Mouse (Mus musculus) MEL (cell line): ENCODE measurements around the gene Shq1. TPM values are rescaled to one million over a fixed set of nuclear protein-coding genes. Genes with fewer than 3 reads are reported as not detected.

Experiments
- DNase-seq: peaks from one replicate; pipeline ENCODE4 v3.0.0; 2011; ENCODE audit warnings: low read depth, low spot score
- H3K27ac ChIP-seq: 2 replicates; pipeline ENCODE4 v1.5.1; 2012; ENCODE audit warnings: low read depth, mild to moderate bottlenecking, control low read depth, low read length, moderate library complexity; ENCODE audit not compliant: control insufficient read depth
- H3K27me3 ChIP-seq, 2 experiments: fragments of 150-350 bp in 1 of 2; sonication (generic) in 1 of 2; 2 replicates each; pipeline ENCODE4 v1.6.1; 2012; ENCODE audit warnings: low read length in 2 of 2, mild to moderate bottlenecking in 2 of 2, improper control_type of control experiment in 1 of 2, moderate library complexity in 1 of 2; ENCODE audit not compliant: insufficient read depth in 2 of 2, control insufficient read depth in 1 of 2
- H3K36me3 ChIP-seq, 2 experiments: 2 replicates each; pipeline ENCODE4 v1.6.1; 2012 to 2014; ENCODE audit warnings: low read length in 2 of 2, improper control_type of control experiment in 1 of 2, inconsistent platforms in 1 of 2, mild to moderate bottlenecking in 1 of 2; ENCODE audit not compliant: insufficient read depth in 2 of 2, control insufficient read depth in 1 of 2
- H3K4me1 ChIP-seq, 2 experiments: fragments of 150-350 bp in 1 of 2; sonication (generic) in 1 of 2; 2 replicates each; pipeline ENCODE4 v1.6.1; 2012; ENCODE audit warnings: low read length in 2 of 2, improper control_type of control experiment in 1 of 2, mild to moderate bottlenecking in 1 of 2; ENCODE audit not compliant: insufficient read depth in 2 of 2, control insufficient read depth in 1 of 2
- H3K4me3 ChIP-seq, 2 experiments: fragments of 150-350 bp in 1 of 2; sonication (generic) in 1 of 2; 2 replicates each; pipeline ENCODE4 v1.5.1; 2012; ENCODE audit warnings: low read depth in 2 of 2, low read length in 2 of 2, mild to moderate bottlenecking in 2 of 2, moderate library complexity in 2 of 2, control low read depth in 1 of 2, improper control_type of control experiment in 1 of 2; ENCODE audit not compliant: control insufficient read depth in 1 of 2, insufficient read depth in 1 of 2
- H3K79me2 ChIP-seq: 2 replicates; pipeline ENCODE4 v1.6.1; 2012; ENCODE audit warnings: mild to moderate bottlenecking, low read length, moderate library complexity; ENCODE audit not compliant: control insufficient read depth, poor library complexity, insufficient read depth
- H3K9ac ChIP-seq: 2 replicates; pipeline ENCODE4 v1.6.1; 2012; ENCODE audit warnings: low read depth, mild to moderate bottlenecking, control low read depth, low read length, moderate library complexity; ENCODE audit not compliant: control insufficient read depth, poor library complexity, severe bottlenecking
- H3K9me3 ChIP-seq: fragments of 150-350 bp; sonication (generic); replicated peaks from 2 replicates; pipeline ENCODE4 v1.6.1; 2012; ENCODE audit warnings: mild to moderate bottlenecking, low read length, improper control_type of control experiment, moderate library complexity; ENCODE audit not compliant: insufficient read depth
- BHLHE40 ChIP-seq: IDR thresholded peaks from 2 replicates; pipeline ENCODE4 v1.6.1; 2012; ENCODE audit warnings: low read depth, mild to moderate bottlenecking, inconsistent platforms, low read length, improper control_type of control experiment, borderline replicate concordance
- ELF1 ChIP-seq: IDR thresholded peaks from 2 replicates; pipeline ENCODE4 v1.6.1; 2014; ENCODE audit warnings: low read depth, mild to moderate bottlenecking, inconsistent platforms, low read length, improper control_type of control experiment, moderate library complexity
- ETS1 ChIP-seq: IDR thresholded peaks from 2 replicates; pipeline ENCODE4 v1.6.1; 2012; ENCODE audit warnings: low read depth, mild to moderate bottlenecking, inconsistent platforms, low read length, improper control_type of control experiment, moderate library complexity
- GATA1 ChIP-seq: IDR thresholded peaks from 2 replicates; pipeline ENCODE4 v1.6.1; 2011; ENCODE audit warnings: low read depth, low read length, improper control_type of control experiment
- MAFK ChIP-seq: IDR thresholded peaks from 2 replicates; pipeline ENCODE4 v1.6.1; 2011; ENCODE audit warnings: low read depth, mild to moderate bottlenecking, low read length, improper control_type of control experiment, borderline replicate concordance
- MAX ChIP-seq: IDR thresholded peaks from 2 replicates; pipeline ENCODE4 v1.6.1; 2011; ENCODE audit warnings: low read length, improper control_type of control experiment
- MAZ ChIP-seq: IDR thresholded peaks from 2 replicates; pipeline ENCODE4 v1.6.1; 2012; ENCODE audit warnings: low read depth, mild to moderate bottlenecking, inconsistent platforms, low read length, improper control_type of control experiment
- MXI1 ChIP-seq: IDR thresholded peaks from 2 replicates; pipeline ENCODE4 v1.6.1; 2011; ENCODE audit warnings: mild to moderate bottlenecking, low read depth, low read length, improper control_type of control experiment
- MYB ChIP-seq: IDR thresholded peaks from 2 replicates; pipeline ENCODE4 v1.6.1; 2011; ENCODE audit warnings: mild to moderate bottlenecking, low read depth, low read length, improper control_type of control experiment
- MYC ChIP-seq: IDR thresholded peaks from 2 replicates; pipeline ENCODE4 v1.6.1; 2011; ENCODE audit warnings: low read depth, mild to moderate bottlenecking, low read length, improper control_type of control experiment, moderate library complexity
- POLR2A ChIP-seq, 2 experiments: IDR thresholded peaks; 2 replicates each; pipeline ENCODE4 v1.6.1; 2011 to 2012; ENCODE audit warnings: low read length in 2 of 2, mild to moderate bottlenecking in 2 of 2, control low read depth in 1 of 2, improper control_type of control experiment in 1 of 2, low read depth in 1 of 2, moderate library complexity in 1 of 2; ENCODE audit not compliant: control insufficient read depth in 1 of 2, insufficient read depth in 1 of 2, poor library complexity in 1 of 2
- TAL1 ChIP-seq: IDR thresholded peaks from 2 replicates; pipeline ENCODE4 v1.6.1; 2012; ENCODE audit warnings: mild to moderate bottlenecking, inconsistent platforms, low read length, moderate library complexity, mixed read lengths
- TBP ChIP-seq: IDR thresholded peaks from 2 replicates; pipeline ENCODE4 v1.8.0; 2011; ENCODE audit warnings: low read depth, low read length, improper control_type of control experiment
- TCF12 ChIP-seq: IDR thresholded peaks from 2 replicates; pipeline ENCODE4 v1.6.1; 2014; ENCODE audit warnings: low read depth, mild to moderate bottlenecking, inconsistent platforms, low read length, improper control_type of control experiment, moderate library complexity
- UBTF ChIP-seq: IDR thresholded peaks from 2 replicates; pipeline ENCODE4 v1.6.1; 2012; ENCODE audit warnings: low read depth, mild to moderate bottlenecking, inconsistent platforms, low read length, improper control_type of control experiment, moderate library complexity, borderline replicate concordance; ENCODE audit not compliant: insufficient read depth
- USF2 ChIP-seq, 2 experiments: IDR thresholded peaks; 2 replicates each; pipeline ENCODE4 v1.6.1; 2011 to 2012; ENCODE audit warnings: improper control_type of control experiment in 2 of 2, low read length in 2 of 2, borderline replicate concordance in 1 of 2, inconsistent platforms in 1 of 2, low read depth in 1 of 2, mild to moderate bottlenecking in 1 of 2; ENCODE audit not compliant: insufficient read depth in 1 of 2
- ZKSCAN1 ChIP-seq: IDR thresholded peaks from 2 replicates; pipeline ENCODE4 v1.6.1; 2012; ENCODE audit warnings: low read depth, mild to moderate bottlenecking, inconsistent platforms, low read length, improper control_type of control experiment, moderate library complexity
- ZMIZ1 ChIP-seq: IDR thresholded peaks from 2 replicates; pipeline ENCODE4 v1.6.1; 2012; ENCODE audit warnings: low read depth, mild to moderate bottlenecking, inconsistent platforms, low read length, improper control_type of control experiment, moderate library complexity
- polyA plus RNA-seq, 2 experiments: library from polyadenylated mRNA; stranded (reverse) in 1 of 2; unstranded in 1 of 2; fragments of >175 nt in 1 of 2; fragments of >200 nt in 1 of 2; gene quantifications; 2 replicates each; pipeline versions ENCODE4 v1.2.1 to v1.2.4; 2012; ENCODE audit warnings: low replicate concordance in 2 of 2, low read depth in 1 of 2; ENCODE audit not compliant: insufficient read length in 2 of 2, insufficient read depth in 1 of 2, missing spikeins in 1 of 2
- total RNA-seq: library from RNA; depleted of rRNA; stranded (reverse); fragments of 300-350 nt; gene quantifications from 2 replicates; pipeline ENCODE4 v1.2.3, GENCODE M21; 2012

Shq1 gene
- total and polyA plus RNA-seq, 3 experiments: 20.2 to 23.5 TPM; not detected in 1

DNA sequence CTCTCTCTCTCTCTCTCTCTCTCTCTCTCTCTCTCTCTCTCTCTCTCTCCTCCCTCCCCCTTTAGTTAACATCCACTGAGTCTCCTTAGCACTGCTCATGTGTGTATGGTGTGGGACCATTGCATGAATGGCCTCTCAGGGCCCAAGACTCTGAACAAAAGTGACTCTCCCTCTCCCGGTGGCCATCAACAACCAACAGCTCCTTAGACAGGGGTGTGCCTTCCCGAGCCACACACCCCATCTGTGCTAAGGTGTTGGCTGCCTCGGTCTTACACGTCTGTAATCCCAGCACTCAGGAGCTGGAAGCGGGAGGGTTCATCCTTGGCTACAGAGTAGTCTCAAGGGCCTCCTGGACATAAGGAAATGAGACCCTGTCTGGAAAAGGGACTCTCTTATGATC, 29.0 kb upstream of the Shq1 start:
- TF ChIP-seq TAL1 (no peak), MYC (no peak), UBTF (no peak), ETS1 (no peak), MXI1 (no peak), MAX (no peak), GATA1 (no peak), ZKSCAN1 (no peak)
- peaks cover 3 to 4% of the 10 kb centered on the region in 2 experiments; a peak in 3 of 4 replicates for H3K27me3 ChIP-seq

DNA sequence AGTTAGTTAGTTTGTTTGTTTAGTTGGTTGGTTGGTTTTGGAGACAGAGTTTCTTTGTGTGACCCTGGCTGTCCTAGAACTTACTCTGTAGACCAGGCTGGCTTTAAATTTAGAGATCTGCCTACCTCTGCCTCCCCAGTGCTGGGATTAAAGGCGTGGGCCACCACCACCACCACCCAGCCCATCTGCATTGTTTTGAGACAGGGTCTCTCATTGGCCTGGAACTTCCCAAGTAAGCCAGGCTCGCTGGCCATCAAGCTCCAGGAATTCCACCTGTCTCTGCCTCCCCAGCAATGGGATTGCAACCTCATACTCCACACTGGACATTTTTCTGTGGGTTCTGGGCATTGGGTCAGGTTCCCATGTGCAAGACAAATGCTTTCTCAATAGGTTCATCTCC, 15.4 kb upstream of the Shq1 start:
- no peak overlapping the region for H3K9ac ChIP-seq
- no peak for TF ChIP-seq POLR2A (IDR thresholded peaks at IDR 0.05; ENCODE audit: control insufficient read depth in 1 of 2, insufficient read depth in 1 of 2, low read depth in 1 of 2, low read length in 2 of 2, poor library complexity in 1 of 2)
- no peak for TF ChIP-seq MYB
- TF ChIP-seq MAZ: no peak
- no peak for TF ChIP-seq MYC
- TF ChIP-seq MAFK: no peak
- no peak for TF ChIP-seq BHLHE40
- no peak for TF ChIP-seq TBP
- no peak for TF ChIP-seq ZMIZ1
- TF ChIP-seq TCF12: no peak
- no peak for TF ChIP-seq ELF1
- no peak for TF ChIP-seq USF2 (IDR thresholded peaks at IDR 0.05; ENCODE audit: borderline replicate concordance in 1 of 2, insufficient read depth in 1 of 2, low read depth in 1 of 2, low read length in 2 of 2)
- H3K79me2 ChIP-seq: no peaks in the 10 kb centered on the region

More for the DNA sequence above, 29.0 kb upstream of the Shq1 start:
- no peaks in the 10 kb centered on the region for H3K4me1 ChIP-seq
- H3K4me3 ChIP-seq: no peak overlapping the region
- H3K27ac ChIP-seq: no peak overlapping the region
- H3K9me3 ChIP-seq: no peaks in the 10 kb centered on the region
- no peaks in the 10 kb centered on the region for H3K79me2 ChIP-seq
- H3K9ac ChIP-seq: no peak overlapping the region
- no peaks in the 10 kb centered on the region for H3K36me3 ChIP-seq
- DNase-seq: no peak

More for the DNA sequence above, 15.4 kb upstream of the Shq1 start:
- Histone ChIP-seq H3K4me3 (no peak overlapping the region), H3K27me3 (no peaks in the 10 kb centered on the region; a peak in 3 of 4 replicates), H3K4me1 (no peaks in the 10 kb centered on the region), H3K9me3 (no peaks in the 10 kb centered on the region), H3K27ac (no peak overlapping the region), H3K36me3 (no peaks in the 10 kb centered on the region)
- no peak for DNase-seq
